Mouse (Mus musculus) ES-Bruce4 (cell line): Measurements from ENCODE around the gene Uba5. TPM values are rescaled to one million over a fixed set of nuclear protein-coding genes. Genes with fewer than 3 reads are reported as not detected.

Experiments
- H3K27ac ChIP-seq: 2 replicates; pipeline ENCODE4 v1.5.1; 2012; ENCODE audit warnings: low read length, inconsistent platforms; ENCODE audit not compliant: insufficient read depth
- H3K27me3 ChIP-seq: 2 replicates; pipeline ENCODE4 v1.6.1; 2012; ENCODE audit warnings: mild to moderate bottlenecking, low read length, inconsistent platforms; ENCODE audit not compliant: control insufficient read depth, poor library complexity, insufficient read depth, severe bottlenecking
- H3K36me3 ChIP-seq: 2 replicates; pipeline ENCODE4 v1.6.1; 2012; ENCODE audit warnings: inconsistent platforms, mild to moderate bottlenecking, low read length, moderate library complexity; ENCODE audit not compliant: control insufficient read depth, poor library complexity, insufficient read depth, severe bottlenecking
- H3K4me1 ChIP-seq: one replicate; pipeline ENCODE4 v1.8.1; 2011; ENCODE audit warnings: low read length; ENCODE audit not compliant: control insufficient read depth, insufficient read depth
- H3K4me3 ChIP-seq: 2 replicates; pipeline ENCODE4 v1.5.1; 2011; ENCODE audit warnings: low read depth, mild to moderate bottlenecking, low read length
- H3K9ac ChIP-seq: 2 replicates; pipeline ENCODE4 v1.6.1; 2012; ENCODE audit warnings: low read depth, mild to moderate bottlenecking, inconsistent platforms; ENCODE audit not compliant: poor library complexity, severe bottlenecking
- H3K9me3 ChIP-seq: replicated peaks from 2 replicates; pipeline ENCODE4 v1.6.1; 2012; ENCODE audit warnings: mild to moderate bottlenecking, low read length, inconsistent platforms; ENCODE audit not compliant: control insufficient read depth, poor library complexity, insufficient read depth, severe bottlenecking
- CTCF ChIP-seq: IDR thresholded peaks from one replicate; pipeline ENCODE4 v1.8.1; 2011; ENCODE audit warnings: low read depth, low read length
- EP300 ChIP-seq: IDR thresholded peaks from 2 replicates; pipeline ENCODE4 v1.6.1; 2011; ENCODE audit warnings: low read depth, low read length; ENCODE audit not compliant: insufficient read depth
- POLR2A ChIP-seq: IDR thresholded peaks from one replicate; pipeline ENCODE4 v1.8.1; 2011; ENCODE audit warnings: low read length; ENCODE audit not compliant: insufficient read depth
- polyA plus RNA-seq: library from polyadenylated mRNA; stranded (reverse); fragments of >200 nt; gene quantifications from 2 replicates; pipeline ENCODE4 v1.2.4, GENCODE M21; 2011; ENCODE audit warnings: low read depth; ENCODE audit not compliant: missing spikeins, insufficient read depth, insufficient read length

Gene Uba5
- polyA plus RNA-seq, 1 experiment, result 29.0 TPM

DNA sequence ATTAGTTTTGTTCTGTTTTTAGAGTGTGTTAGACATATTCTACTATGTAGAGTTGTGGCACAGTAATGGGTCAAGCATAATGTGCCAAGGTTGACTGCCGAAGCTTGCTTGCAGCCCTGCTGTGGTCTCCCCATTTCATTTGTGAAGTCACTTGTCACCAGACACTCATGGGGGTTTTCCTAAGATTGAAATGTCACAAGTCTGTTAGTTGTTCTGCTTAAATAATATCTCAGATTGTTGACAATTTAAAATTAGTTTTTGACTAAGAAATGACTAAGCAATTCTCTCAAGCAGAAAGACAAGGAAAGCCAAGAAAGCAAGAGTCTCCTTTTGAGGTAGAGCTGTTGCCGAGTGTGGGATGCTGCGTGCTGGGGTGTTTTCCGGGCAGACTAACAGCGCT is 30.0 kb upstream of the Uba5 start:
- Histone ChIP-seq H3K9me3 (no peaks in the 10 kb centered on the region), H3K27ac (no peak overlapping the region), H3K4me3 (no peak overlapping the region)

DNA sequence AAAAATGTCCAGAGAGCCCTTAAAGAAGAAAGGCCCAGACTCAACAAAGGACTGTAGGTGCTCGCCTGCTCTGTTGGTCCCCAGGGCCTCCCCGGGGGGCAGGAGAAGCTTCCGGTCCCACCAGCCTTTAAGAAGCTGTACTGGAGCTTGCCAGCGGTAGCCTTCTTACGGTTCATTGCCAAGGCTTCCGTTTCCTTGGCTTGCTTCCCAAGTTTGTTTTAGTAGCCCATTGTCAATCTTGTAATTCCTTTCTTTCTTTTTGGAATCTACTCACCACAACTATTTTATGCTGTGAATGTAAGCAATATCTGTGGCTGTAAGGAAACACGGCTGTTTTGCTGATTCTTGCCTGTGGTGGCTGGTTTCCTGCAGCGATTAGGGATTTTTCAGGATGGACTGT is 25.6 kb upstream of the Uba5 start:
- no peak overlapping the region for H3K9ac ChIP-seq
- peaks cover 7% of the 10 kb centered on the region for H3K4me1 ChIP-seq
- no peak overlapping the region for H3K27ac ChIP-seq
- H3K4me3 ChIP-seq, result no peak overlapping the region
- H3K36me3 ChIP-seq, result no peaks in the 10 kb centered on the region; the same call in 1 of the 2 replicates
- no peaks in the 10 kb centered on the region for H3K9me3 ChIP-seq
- no peaks in the 10 kb centered on the region for H3K27me3 ChIP-seq
- no peak for TF ChIP-seq CTCF
- no peak for TF ChIP-seq POLR2A
- TF ChIP-seq EP300, result no peak

More for the DNA sequence above, 30.0 kb upstream of the Uba5 start:
- TF ChIP-seq EP300, result no peak
- TF ChIP-seq CTCF, result no peak
- TF ChIP-seq POLR2A, result no peak
- Histone ChIP-seq H3K36me3 (no peaks in the 10 kb centered on the region), H3K27me3 (no peaks in the 10 kb centered on the region), H3K4me1 (no peaks in the 10 kb centered on the region), H3K9ac (no peak overlapping the region)

DNA sequence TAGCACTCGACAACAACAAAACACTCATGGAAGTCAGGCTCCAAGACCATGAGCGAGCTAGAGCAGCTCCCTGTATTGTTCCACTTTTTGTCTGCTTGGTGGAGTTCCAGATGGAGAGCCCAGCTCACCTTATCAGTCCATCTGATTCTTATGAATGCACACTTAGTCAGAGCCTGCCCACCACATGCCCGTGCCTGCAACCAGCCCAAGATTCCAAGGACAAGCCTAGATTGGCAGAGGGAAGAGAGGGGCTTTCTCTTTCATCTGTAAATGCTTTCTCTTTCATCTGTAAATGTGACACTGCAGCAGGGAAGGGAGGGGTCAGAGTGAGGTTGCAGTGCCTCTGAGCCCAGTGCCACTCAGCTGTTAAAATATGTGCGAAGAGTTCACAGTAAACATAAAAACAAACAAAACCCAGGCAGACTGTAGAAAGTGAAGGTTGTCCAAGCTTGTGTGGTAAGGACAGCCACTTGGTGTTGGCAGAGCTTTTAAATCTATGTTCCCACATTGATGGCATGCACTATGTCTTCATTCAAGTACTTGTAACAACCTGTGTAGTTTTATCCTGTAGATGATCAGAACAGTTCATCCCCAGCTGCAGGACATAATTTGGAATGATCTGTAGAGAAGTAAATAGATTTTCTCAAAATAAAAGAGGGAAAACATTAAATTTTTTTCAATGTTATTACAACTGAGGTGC is 22.9 kb upstream of the Uba5 start:
- TF ChIP-seq POLR2A, result no peak
- peak; percentile 61; the same call in 1 of the 2 replicates for TF ChIP-seq EP300
- Histone ChIP-seq H3K9ac (no peak overlapping the region), H3K4me3 (no peak overlapping the region), H3K9me3 (no peaks in the 10 kb centered on the region), H3K36me3 (no peaks in the 10 kb centered on the region; the same call in 1 of the 2 replicates), H3K27me3 (no peaks in the 10 kb centered on the region), H3K4me1 (peaks cover 7% of the 10 kb centered on the region), H3K27ac (peak overlapping the region; percentile 78)

GRCm38 (mm10) chr9:104080038-104080437 is 17.1 kb upstream of the Uba5 start:
- H3K27ac ChIP-seq, result no peak overlapping the region
- TF ChIP-seq POLR2A, result no peak
- TF ChIP-seq CTCF, result no peak
- no peak for TF ChIP-seq EP300
- H3K4me1 ChIP-seq, result no peaks in the 10 kb centered on the region
- no peaks in the 10 kb centered on the region for H3K9me3 ChIP-seq
- no peak overlapping the region for H3K9ac ChIP-seq
- no peak overlapping the region for H3K4me3 ChIP-seq
- H3K36me3 ChIP-seq, result no peaks in the 10 kb centered on the region; the same call in 1 of the 2 replicates
- H3K27me3 ChIP-seq, result no peaks in the 10 kb centered on the region

DNA sequence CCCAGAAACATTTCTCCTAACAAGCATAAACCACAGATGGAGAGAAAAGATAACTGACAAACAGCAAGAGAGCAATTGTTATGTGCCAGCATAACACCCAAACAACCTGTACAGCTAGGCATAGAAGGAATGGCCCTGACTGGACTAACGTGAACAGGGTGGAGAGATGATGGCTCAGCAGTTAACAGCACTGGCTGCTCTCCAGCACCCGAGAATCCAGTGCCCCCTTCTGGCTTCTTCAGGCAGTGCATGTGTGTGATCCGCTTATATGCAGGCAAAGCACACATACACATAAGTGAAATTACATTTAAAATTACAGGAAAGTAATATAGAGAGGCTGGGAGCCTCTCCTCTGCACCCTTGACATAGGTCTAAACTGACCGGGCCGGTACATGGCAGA is 16.4 kb upstream of the Uba5 start:
- H3K9me3 ChIP-seq, result no peaks in the 10 kb centered on the region
- no peak overlapping the region for H3K27ac ChIP-seq
- no peak overlapping the region for H3K9ac ChIP-seq
- no peaks in the 10 kb centered on the region for H3K27me3 ChIP-seq
- no peak for TF ChIP-seq EP300
- TF ChIP-seq CTCF, result peak; percentile 75
- TF ChIP-seq POLR2A, result no peak
- no peaks in the 10 kb centered on the region; the same call in 1 of the 2 replicates for H3K36me3 ChIP-seq
- H3K4me3 ChIP-seq, result no peak overlapping the region
- no peaks in the 10 kb centered on the region for H3K4me1 ChIP-seq

DNA sequence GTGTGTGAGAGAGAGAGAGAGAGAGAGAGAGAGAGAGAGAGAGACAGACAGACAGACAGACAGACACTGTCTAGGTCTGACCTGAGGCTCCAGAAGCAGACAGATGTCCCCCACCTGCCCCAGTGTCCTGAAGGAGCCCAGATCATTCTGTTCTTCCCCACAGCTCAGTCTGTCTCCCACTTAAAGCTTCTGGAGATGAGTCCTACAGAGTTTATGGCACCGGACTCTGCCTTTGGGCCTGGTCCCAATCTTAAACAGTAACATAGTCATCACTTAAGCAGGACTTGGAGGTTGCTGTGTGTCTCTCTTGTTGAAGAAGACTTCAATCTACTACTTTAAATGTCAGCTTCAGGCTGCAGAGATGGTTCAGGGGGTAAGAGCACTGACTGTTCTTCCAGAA is 15.8 kb upstream of the Uba5 start:
- Histone ChIP-seq H3K9ac (no peak overlapping the region), H3K27ac (no peak overlapping the region), H3K27me3 (no peaks in the 10 kb centered on the region), H3K36me3 (no peaks in the 10 kb centered on the region), H3K4me3 (no peak overlapping the region), H3K9me3 (no peaks in the 10 kb centered on the region), H3K4me1 (no peaks in the 10 kb centered on the region)
- TF ChIP-seq EP300 (no peak), CTCF (no peak), POLR2A (no peak)
